Mouse (Mus musculus): ENCODE data around the gene Nckap5. TPM values are rescaled to one million over a fixed set of nuclear protein-coding genes. Genes with fewer than 3 reads are reported as not detected.
"Not testable (repeated sequence)": the region's sequence is repeated elsewhere in the genome, so short reads cannot be mapped to it uniquely, and the experiment has no call there.

Nckap5 gene
- polyA plus RNA-seq, 1 experiment = 3.1 TPM

GRCm38 (mm10) chr1:126070861-126071260 lies 759.7 kb downstream of the Nckap5 start:
- no peak for DNase-seq
- no peaks in the 10 kb centered on the region for H3K4me1 ChIP-seq (ENCODE audit: control insufficient read depth, insufficient read depth, low read length)
- no peak overlapping the region for H3K27ac ChIP-seq (ENCODE audit: insufficient read depth, low read depth, low read length)
- TF ChIP-seq POLR2A (IDR thresholded peaks at IDR 0.05; ENCODE audit: low read depth, low read length) = no peak
- no peak for TF ChIP-seq CTCF (conservative IDR thresholded peaks at IDR 0.05; ENCODE audit: insufficient read depth, insufficient read length, low read depth, low read length)
- 77% methylated on average over 2 of the region's 2 CpGs for WGBS
- H3K27me3 ChIP-seq (replicated peaks; ENCODE audit: control insufficient read depth, insufficient read depth, low read length) = no peaks in the 10 kb centered on the region
- no peak overlapping the region for H3K4me3 ChIP-seq (ENCODE audit: insufficient read depth, low read depth, low read length)
- H3K36me3 ChIP-seq (ENCODE audit: control insufficient read depth, insufficient read depth, low read length) = no peaks in the 10 kb centered on the region

GRCm38 (mm10) chr1:126051491-126051890 lies 779.1 kb downstream of the Nckap5 start:
- H3K4me1 ChIP-seq (ENCODE audit: control insufficient read depth, insufficient read depth, low read length) = no peaks in the 10 kb centered on the region
- H3K27me3 ChIP-seq (replicated peaks; ENCODE audit: control insufficient read depth, insufficient read depth, low read length) = no peaks in the 10 kb centered on the region
- 81% methylated on average over 3 of the region's 3 CpGs for WGBS
- H3K4me3 ChIP-seq (ENCODE audit: insufficient read depth, low read depth, low read length) = no peak overlapping the region
- H3K27ac ChIP-seq (ENCODE audit: insufficient read depth, low read depth, low read length) = no peak overlapping the region
- no peak for DNase-seq
- TF ChIP-seq POLR2A (IDR thresholded peaks at IDR 0.05; ENCODE audit: low read depth, low read length) (no peak), CTCF (conservative IDR thresholded peaks at IDR 0.05; ENCODE audit: insufficient read depth, insufficient read length, low read depth, low read length) (no peak)
- H3K36me3 ChIP-seq (ENCODE audit: control insufficient read depth, insufficient read depth, low read length) = no peaks in the 10 kb centered on the region

- DNase-seq = no peak
- Histone ChIP-seq H3K27me3 (replicated peaks; ENCODE audit: control insufficient read depth, insufficient read depth, low read length) (no peaks in the 10 kb centered on the region), H3K36me3 (ENCODE audit: control insufficient read depth, insufficient read depth, low read length) (no peaks in the 10 kb centered on the region), H3K4me1 (ENCODE audit: control insufficient read depth, insufficient read depth, low read length) (no peaks in the 10 kb centered on the region), H3K27ac (ENCODE audit: insufficient read depth, low read depth, low read length) (no peak overlapping the region), H3K4me3 (ENCODE audit: insufficient read depth, low read depth, low read length) (no peak overlapping the region)
- TF ChIP-seq CTCF (conservative IDR thresholded peaks at IDR 0.05; ENCODE audit: insufficient read depth, insufficient read length, low read depth, low read length) = no peak
- TF ChIP-seq POLR2A (IDR thresholded peaks at IDR 0.05; ENCODE audit: low read depth, low read length) = no peak
- 95% methylated on average over 5 of the region's 5 CpGs for WGBS
Observed at GRCm38 (mm10) chr1:126042886-126043285, 787.7 kb downstream of the Nckap5 start.

DNA sequence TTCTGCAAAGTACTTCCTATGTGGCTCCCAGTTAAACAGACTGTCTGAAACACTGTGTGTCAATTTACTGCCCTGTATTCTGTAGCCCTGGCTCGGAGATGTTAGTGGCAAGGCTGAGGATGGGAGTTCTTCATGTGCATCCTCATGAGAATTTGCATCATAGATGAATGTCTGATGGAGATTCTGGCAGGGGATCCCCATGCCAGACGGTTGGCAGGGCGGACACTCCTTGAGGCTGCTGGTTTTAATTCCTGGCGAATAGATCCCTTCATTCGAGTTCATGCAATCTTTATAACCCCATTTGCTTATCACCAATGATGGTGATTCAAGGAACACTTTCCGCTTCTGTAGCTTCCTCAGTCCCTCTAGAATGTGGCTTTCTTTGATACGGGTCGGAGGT lies 803.1 kb downstream of the Nckap5 start:
- no peak for TF ChIP-seq CTCF (conservative IDR thresholded peaks at IDR 0.05; ENCODE audit: insufficient read depth, insufficient read length, low read depth, low read length)
- TF ChIP-seq POLR2A (IDR thresholded peaks at IDR 0.05; ENCODE audit: low read depth, low read length) = no peak
- no peaks in the 10 kb centered on the region for H3K27me3 ChIP-seq (replicated peaks; ENCODE audit: control insufficient read depth, insufficient read depth, low read length)
- 94% methylated on average over 8 of the region's 8 CpGs for WGBS

GRCm38 (mm10) chr1:126024518-126024917 lies 806.1 kb downstream of the Nckap5 start:
- H3K4me1 ChIP-seq (ENCODE audit: control insufficient read depth, insufficient read depth, low read length) = no peaks in the 10 kb centered on the region
- no peak overlapping the region for H3K4me3 ChIP-seq (ENCODE audit: insufficient read depth, low read depth, low read length)
- H3K36me3 ChIP-seq (ENCODE audit: control insufficient read depth, insufficient read depth, low read length) = no peaks in the 10 kb centered on the region
- WGBS = 68% methylated on average over 6 of the region's 6 CpGs
- H3K27ac ChIP-seq (ENCODE audit: insufficient read depth, low read depth, low read length) = no peak overlapping the region
- H3K27me3 ChIP-seq (replicated peaks; ENCODE audit: control insufficient read depth, insufficient read depth, low read length) = no peaks in the 10 kb centered on the region
- no peak for DNase-seq
- TF ChIP-seq POLR2A (IDR thresholded peaks at IDR 0.05; ENCODE audit: low read depth, low read length) (no peak), CTCF (conservative IDR thresholded peaks at IDR 0.05; ENCODE audit: insufficient read depth, insufficient read length, low read depth, low read length) (no peak)

More for the DNA sequence above, 803.1 kb downstream of the Nckap5 start:
- H3K27ac ChIP-seq (ENCODE audit: insufficient read depth, low read depth, low read length) = no peak overlapping the region
- DNase-seq = no peak
- H3K36me3 ChIP-seq (ENCODE audit: control insufficient read depth, insufficient read depth, low read length) = no peaks in the 10 kb centered on the region
- H3K4me1 ChIP-seq (ENCODE audit: control insufficient read depth, insufficient read depth, low read length) = no peaks in the 10 kb centered on the region
- H3K4me3 ChIP-seq (ENCODE audit: insufficient read depth, low read depth, low read length) = no peak overlapping the region

DNA sequence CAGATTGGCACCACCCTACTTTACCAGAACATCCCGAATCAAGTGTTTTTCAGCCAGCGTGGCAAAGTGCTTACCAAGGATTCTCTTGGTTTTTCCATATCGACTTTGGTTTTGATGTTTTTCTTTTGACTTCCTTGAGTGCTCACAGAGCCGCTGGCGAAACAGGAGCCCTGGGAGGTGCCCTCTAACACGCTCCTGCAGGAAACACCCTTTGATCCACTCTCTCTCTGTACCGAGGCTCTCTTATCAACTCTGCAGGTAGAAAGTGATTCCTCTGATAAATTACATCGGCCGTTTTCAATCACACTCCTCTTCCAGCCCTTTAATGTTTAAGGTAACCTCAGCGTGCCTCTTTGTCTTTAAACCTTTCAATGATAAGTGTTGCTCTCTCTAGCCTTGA lies 807.6 kb downstream of the Nckap5 start:
- Histone ChIP-seq H3K4me3 (ENCODE audit: insufficient read depth, low read depth, low read length) (no peak overlapping the region), H3K27ac (ENCODE audit: insufficient read depth, low read depth, low read length) (no peak overlapping the region), H3K27me3 (replicated peaks; ENCODE audit: control insufficient read depth, insufficient read depth, low read length) (no peaks in the 10 kb centered on the region), H3K4me1 (ENCODE audit: control insufficient read depth, insufficient read depth, low read length) (no peaks in the 10 kb centered on the region), H3K36me3 (ENCODE audit: control insufficient read depth, insufficient read depth, low read length) (no peaks in the 10 kb centered on the region)
- DNase-seq = no peak
- WGBS = 37% methylated on average over 10 of the region's 10 CpGs
- TF ChIP-seq POLR2A (IDR thresholded peaks at IDR 0.05; ENCODE audit: low read depth, low read length) = no peak
- TF ChIP-seq CTCF (conservative IDR thresholded peaks at IDR 0.05; ENCODE audit: insufficient read depth, insufficient read length, low read depth, low read length) = no peak

GRCm38 (mm10) chr1:126018654-126019053 lies 811.9 kb downstream of the Nckap5 start:
- H3K36me3 ChIP-seq (ENCODE audit: control insufficient read depth, insufficient read depth, low read length); H3K27ac ChIP-seq (ENCODE audit: insufficient read depth, low read depth, low read length); H3K4me1 ChIP-seq (ENCODE audit: control insufficient read depth, insufficient read depth, low read length); DNase-seq; H3K4me3 ChIP-seq (ENCODE audit: insufficient read depth, low read depth, low read length); H3K27me3 ChIP-seq (replicated peaks; ENCODE audit: control insufficient read depth, insufficient read depth, low read length): not testable (repeated sequence)
- 57% methylated on average over 6 of the region's 6 CpGs for WGBS

DNA sequence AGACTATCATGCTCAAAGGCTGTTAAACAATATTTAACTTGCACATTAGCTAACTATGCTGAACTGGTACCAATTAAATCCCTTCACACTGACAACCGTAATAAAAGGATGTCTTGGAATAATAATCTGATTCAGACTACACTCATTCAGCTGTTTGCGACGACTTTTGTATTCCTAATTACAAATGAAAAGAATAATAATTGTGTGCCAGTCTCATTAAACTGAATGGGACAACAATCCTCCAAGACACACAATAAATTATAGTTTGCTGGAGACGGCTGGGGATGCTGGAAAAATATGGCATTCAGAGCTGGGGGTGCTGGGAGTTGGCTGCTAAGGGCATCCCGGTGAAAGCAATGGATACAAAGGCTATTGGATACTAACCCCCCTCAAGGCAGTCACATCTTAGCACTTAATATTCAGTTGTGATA lies 818.9 kb downstream of the Nckap5 start:
- Histone ChIP-seq H3K27ac (ENCODE audit: insufficient read depth, low read depth, low read length) (no peak overlapping the region), H3K36me3 (ENCODE audit: control insufficient read depth, insufficient read depth, low read length) (no peaks in the 10 kb centered on the region), H3K27me3 (replicated peaks; ENCODE audit: control insufficient read depth, insufficient read depth, low read length) (no peaks in the 10 kb centered on the region), H3K4me1 (ENCODE audit: control insufficient read depth, insufficient read depth, low read length) (no peaks in the 10 kb centered on the region), H3K4me3 (ENCODE audit: insufficient read depth, low read depth, low read length) (no peak overlapping the region)
- DNase-seq = no peak
- TF ChIP-seq CTCF (conservative IDR thresholded peaks at IDR 0.05; ENCODE audit: insufficient read depth, insufficient read length, low read depth, low read length) (no peak), POLR2A (IDR thresholded peaks at IDR 0.05; ENCODE audit: low read depth, low read length) (no peak)
- WGBS = 84% methylated on average over 5 of the region's 5 CpGs
